Mouse (Mus musculus) heart, adult 9 months (tissue): ENCODE measurements around the gene Kcnip4.

Experiments
- DNase-seq, 2 experiments: peaks; one replicate each; pipeline ENCODE4 v3.0.0; 2022; ENCODE audit warnings: low spot score in 2 of 2

Kcnip4 gene

DNA sequence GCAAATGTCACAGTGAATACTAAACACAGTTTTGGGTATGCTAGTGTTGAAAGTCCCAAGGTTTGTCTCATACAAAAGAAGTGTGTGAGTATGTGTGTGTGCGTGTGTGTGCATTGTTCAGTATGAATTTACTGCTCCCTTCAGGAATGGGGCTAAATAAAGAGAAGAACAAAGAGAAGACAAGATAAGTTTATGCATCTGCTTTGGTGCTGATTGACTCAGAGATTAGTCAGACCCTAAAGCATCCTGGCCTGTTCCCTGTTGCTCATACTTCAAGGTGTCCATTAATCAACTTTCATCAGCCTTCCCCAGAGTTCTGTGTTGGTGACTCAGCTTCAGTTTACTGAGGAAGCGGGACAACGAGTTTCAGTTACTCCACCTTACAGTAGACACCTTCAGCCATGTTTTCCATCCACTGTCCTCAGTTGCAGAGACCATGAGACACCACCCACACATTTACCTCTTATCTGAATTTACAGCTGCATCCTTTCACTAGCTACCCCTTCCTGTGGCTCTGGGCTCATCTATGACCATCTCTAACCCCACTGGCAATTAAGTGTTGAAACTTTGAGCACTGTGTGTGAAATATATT, 960.6 kb downstream of the Kcnip4 start:
- DNase-seq, result no peak

DNA sequence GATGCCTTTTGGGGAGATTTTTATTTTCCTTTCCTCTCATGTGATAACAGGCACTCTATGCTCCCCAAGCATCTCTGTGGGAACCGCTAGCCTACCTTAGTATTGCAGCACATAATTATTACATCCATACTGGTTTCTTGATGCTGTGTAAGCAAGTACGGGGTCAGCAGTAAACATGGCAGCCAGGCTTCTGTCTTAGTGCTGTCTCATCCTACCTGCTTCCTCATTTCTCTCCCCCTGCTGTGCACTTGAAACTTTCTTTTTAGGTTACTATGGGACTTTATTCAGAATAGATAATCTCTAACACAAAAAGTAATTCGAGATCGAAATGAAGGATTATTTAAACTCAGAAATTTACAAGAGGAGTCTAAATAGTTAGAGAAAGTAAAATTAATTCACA, 973.0 kb downstream of the Kcnip4 start:
- DNase-seq, result no peak

DNA sequence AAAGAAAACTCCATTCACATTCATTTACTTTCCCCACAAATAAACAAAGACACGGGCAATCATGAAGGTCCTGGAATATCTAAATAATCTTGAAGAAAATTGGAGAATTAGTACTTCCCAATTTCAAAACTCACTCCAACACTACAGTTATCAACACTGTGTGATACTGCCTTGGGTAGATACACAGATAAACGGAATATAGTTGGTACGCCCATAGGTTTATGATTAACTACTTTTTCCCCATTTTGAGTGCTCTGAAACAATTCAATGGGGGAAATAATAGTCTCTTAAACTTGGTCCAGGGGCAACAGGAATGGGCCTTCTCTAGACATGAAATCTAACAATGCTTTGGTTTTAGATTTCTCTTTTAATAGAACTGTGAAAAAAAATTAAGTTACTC, 978.9 kb downstream of the Kcnip4 start:
- no peak for DNase-seq

DNA sequence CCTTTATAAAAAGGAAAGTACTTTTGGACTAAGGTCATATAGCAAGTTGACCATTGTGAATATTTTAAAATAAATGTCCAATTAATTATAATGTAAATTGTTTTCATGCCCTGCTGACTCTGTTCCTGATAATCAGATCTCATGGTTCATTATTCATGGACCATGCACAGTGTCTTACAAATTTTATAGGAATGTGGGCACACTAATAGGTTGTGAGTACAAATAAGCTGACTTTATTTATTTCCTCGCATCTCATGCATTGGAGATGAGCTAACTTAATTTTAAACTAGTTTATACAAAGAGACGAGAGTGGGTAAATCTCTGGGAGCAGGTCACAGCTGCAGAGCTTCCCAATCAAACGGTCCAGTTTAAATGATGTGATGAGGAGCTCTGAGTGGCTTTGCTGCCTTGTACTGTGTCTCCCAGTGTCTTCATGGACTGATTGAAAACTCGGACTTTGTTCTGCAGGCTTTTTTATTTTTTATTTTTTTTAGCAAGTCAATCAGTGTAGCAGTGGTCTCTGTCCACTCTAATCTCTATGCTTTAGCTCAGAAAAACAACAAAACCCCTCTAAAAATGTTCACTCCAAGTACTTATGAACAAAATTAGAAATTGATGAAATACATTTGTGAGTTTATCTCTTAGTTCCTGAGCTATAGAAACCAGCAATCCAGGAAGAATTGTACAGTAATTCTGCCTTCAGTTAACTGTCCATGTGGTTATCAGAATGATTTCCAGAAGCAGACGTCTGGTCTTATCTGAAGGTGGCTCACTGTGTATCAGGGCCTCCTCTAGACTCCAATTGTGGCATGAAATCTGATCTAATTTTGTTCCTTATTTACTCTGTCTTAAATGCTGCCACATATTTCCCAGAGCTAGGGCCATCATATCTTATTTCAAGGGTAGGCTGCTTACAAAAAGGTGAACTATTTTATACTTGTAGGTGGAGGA, 979.6 kb downstream of the Kcnip4 start:
- no peak for DNase-seq

DNA sequence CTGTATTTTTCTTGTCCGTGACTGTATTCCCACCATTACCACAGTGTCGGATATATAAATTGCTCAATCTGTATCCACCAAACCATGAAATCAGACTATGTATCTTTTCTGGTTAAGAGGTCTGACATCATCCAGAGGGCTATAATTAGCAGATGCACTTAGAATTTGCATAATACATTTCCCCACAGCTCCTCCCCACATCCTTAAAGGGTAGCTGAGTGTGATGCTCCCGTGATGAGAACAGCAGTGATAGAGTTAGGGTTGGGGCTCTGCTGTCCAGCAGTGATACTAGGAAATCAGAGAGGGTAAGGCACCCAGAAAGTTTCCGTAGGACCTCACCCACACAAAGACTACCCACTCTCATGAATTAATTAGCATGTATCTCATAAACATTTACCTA, 1006.7 kb downstream of the Kcnip4 start:
- DNase-seq, result no peak

DNA sequence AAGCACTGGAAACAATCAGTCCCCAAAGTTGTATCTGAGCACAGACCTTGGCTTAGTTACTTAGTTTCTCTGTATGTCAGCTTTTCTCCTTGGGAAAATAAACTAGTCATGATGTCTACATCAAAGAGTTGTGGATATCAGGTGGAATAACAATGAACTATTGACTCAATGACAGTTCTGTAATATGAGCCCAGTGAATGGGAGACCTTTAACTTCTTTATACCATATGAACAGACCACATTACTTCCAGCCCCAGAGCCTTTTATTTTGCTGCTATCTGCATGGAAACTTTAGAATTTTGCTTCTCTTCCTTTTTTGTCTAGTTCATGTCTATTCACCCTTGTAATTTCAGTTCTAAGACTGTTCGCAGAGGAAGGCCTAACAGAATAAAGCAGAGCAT, 1011.4 kb downstream of the Kcnip4 start:
- DNase-seq, result no peak

DNA sequence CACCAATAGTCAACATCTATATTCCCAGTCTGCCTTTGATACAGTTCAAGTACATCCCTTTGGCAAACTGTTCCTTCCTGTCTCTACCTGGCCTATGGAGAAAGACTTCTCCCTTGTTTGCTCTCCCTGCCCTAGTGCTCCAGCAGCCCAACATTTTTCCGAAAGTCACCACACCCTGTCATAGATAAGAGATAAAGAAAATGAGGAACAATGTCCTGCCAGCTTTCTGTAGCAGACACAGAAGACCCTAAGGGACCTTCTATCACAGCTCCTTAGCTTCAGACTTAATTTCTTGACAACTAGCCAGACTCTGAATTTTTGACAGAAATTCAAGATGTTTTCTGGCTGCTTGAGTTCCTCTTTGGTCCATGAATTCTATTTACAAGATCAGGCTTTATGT, 1013.4 kb downstream of the Kcnip4 start:
- peak in 1 of 2 experiments; percentile 0 for DNase-seq

DNA sequence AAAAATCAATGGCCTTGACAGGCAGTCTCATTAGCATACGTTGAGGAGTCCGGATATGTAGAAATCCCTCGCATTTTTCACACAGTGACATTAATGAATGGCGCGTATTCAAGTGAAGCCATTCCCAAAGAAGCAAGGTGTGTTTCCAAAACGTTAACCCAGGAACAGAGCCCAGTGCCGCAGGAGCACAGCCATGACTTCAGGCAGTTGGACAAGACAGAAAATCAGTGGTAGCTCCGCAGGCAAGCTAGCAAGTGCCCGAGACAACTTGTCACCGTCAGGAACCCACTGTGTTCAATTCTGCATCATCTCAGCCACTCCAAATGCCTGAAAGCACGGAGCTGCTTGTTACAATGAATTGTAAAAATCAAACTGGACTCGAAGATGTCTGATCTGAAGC, 1014.5 kb downstream of the Kcnip4 start:
- no peak for DNase-seq

DNA sequence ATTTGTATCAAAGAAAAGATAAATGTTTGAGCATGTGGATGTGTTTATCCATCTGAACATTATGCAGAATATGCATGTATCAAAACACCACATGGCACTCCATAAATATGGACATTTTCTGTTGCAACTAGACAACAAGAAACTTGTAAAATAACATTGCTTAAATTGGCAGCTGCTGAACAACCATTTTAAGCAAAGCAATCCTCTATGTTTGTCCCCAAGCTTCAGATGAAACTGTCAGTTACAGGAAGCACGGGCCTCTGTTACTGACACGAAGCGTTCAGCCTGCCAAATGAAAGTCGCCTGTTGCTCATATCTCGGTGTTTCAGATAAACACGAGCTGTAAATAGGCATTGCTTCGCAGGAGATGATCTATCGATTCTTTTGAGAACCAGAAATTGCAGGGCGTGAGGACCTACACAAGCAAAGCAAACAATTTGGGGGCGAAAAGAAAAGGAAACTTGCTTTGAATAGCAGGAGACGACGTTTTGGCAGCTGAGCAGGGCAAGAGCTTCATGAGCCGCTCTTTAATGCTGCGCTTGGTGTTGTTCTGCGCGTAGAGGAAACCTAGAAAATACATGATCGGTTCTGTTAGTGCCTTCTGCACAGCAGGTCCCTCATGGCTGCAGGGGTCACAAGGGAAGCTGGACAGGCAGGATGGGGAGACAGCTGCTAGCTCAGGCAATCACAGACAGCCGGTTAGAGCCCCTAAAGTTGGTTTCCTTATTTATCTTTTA, 1015.3 kb downstream of the Kcnip4 start:
- DNase-seq, result peak in 1 of 2 experiments; percentile 1

DNA sequence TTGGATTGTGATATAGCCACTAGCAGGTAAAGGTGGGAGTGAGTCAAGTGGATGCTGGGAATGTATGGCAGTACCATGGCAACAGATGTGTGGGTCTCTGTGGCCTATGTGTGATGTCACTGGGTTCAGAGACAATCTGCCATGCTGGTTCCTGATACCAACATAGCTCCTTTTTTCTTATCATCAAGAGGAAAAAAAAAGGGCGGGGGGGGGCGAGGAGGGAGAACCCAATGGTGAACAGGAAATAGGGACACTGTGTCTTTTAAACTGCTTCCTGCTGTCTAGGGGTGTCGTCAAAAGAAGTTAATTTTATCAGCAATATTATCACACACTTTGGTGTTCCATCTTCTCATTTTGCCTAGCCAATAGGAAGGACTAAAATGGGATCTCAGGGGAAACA, 1021.6 kb downstream of the Kcnip4 start:
- DNase-seq, result no peak

DNA sequence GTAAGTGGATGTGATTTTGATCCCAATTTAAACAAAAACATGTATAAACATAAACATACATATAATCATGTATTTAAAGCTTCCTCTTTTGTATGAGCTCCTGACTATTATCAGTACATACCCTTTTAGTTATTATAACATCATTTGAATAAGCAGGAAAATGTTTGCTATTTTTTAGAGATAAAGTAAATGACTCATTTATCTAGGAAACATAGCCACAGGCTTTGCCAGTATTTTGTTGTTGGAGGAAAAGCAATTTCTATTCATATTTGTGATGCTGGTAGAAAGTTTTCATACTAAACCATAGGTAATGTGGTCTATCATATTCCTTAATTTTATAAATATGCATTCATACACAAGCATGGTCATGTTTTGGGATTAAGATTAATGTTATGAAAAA, 1022.3 kb downstream of the Kcnip4 start:
- no peak for DNase-seq

DNA sequence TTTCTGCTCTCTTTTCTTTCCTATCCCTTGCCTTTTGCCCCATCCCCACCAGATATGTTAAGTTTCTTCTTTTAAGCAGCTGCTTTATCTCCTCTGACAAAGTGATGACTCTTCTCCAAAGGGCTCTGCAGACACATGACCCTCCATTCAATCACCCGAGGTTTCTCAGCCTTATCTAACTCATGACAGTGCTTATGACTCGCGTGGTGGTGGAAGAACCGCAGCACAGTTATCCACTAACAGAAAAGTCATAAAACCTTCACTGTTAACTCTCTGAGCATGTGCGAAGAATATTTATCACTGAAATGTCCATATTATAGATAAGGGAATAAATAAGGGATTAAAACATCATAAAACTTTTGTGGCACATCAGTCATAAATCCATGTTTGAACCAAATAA, 1024.5 kb downstream of the Kcnip4 start:
- no peak for DNase-seq

DNA sequence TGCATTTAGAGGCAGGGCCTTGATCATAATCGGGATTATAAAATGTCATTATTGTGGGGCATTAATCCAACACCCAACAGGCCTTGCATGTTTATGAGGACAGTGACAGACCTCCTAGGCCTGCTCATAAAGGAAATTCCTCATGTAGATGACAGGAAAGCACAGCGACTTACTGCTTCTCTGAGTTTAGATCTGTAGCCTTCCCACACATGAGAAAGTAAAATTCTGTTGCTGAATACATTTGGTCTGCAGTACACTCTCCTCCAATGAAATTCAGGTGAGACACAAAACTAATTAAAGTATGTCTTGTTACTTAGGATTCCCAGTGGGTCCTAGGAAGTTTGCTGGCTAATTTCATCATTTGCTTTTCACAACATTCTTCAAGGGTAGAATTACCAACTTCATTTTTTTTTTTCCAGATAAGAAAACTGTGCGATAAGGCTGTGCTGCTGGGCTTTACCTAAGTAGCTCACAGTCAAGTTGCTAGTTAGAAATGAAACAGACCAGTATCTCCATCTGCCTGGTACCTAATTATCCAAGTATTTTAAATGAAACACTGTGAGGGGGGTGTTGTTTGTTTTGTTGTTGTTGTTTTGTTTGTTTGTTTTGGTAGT, 1033.7 kb downstream of the Kcnip4 start:
- DNase-seq, result no peak

DNA sequence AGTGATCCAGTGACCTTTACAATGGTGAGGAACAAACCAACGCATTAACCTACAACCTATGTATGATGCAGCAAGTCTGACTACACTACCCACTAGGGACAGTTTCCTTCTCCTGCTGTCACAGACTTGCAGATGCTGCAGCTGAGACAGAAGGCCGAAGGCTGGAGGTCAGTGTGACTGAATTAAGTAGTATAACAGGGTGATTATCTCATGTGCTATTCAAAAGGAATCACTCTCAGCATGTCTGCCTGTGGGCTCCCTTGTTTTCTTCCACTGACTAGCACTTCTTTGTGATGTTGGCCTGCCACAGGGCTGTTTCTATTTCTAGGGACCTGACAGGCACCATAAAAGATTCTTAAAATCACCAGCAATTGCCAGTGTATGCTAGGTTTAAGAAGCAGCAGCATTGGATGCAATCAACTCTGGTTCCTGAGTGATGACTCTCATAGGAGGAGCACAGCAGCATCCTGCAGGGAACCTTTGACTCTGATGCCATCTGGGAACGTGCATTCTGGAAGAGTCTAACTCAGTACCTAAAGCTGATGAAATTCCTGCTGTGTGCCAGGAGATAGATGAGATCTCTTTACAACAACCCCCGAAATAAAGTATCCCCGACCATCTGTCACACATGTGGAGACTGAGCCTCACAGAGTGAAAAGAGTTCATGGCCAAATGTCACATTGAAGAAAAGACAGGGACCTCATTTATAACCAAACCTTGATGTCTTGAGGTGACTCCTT, 1035.0 kb downstream of the Kcnip4 start:
- DNase-seq, result no peak

DNA sequence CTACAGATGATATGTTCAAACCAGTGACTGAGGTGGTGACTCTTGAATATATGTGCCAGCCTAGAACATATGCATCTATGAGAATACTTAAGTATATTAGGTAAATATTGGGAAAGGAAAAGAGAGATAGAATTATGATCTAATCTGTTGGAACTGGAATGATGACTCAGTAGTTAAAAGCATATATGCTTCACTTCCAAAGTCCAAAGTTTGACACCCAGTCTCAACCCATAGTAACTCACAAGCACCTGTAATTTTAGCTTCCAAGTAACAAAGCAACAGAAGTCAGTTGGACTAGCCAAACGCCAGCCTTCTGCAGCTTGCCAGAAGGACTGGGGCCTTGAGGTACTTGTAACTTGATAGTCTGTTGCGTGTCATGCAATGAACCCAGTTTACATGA, 1041.6 kb downstream of the Kcnip4 start:
- no peak for DNase-seq

DNA sequence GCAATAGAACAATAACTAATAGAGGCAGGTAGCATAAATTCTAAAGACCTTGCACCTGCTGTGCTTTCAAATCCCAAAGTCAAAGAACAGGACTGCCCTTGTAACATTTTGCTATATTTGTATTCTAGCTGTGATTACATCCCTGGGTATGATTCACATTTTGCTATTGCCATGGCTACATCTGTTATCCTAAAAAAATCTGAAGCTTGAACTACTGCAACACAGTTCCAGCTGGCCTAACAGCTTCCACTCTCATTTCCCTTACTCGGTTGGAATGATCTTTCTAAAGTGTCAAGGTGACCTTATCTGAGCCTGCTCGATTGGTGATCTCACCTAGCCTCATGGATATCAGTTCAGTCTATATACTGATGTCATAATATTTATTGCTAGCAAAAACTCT, 1064.5 kb downstream of the Kcnip4 start:
- no peak for DNase-seq

DNA sequence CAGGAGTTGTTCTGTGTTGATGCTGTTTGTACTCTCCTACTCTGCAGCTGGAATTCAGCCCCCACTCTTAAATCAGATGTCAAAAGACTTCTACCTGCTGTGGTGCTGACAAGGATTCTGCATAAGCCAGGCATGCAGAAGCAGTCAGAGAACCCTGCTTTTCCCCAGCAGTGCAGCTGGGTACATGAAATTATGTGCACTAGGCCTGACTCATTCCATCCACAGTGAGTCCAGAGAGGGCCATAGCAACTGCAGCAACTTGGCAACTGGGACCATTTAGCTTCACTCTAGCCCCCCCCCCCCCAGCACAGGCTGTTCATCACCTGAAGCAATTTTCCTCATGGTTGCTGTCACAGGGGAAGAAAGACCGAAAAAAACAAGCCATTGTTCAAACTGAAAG, 1075.8 kb downstream of the Kcnip4 start:
- DNase-seq, result no peak

DNA sequence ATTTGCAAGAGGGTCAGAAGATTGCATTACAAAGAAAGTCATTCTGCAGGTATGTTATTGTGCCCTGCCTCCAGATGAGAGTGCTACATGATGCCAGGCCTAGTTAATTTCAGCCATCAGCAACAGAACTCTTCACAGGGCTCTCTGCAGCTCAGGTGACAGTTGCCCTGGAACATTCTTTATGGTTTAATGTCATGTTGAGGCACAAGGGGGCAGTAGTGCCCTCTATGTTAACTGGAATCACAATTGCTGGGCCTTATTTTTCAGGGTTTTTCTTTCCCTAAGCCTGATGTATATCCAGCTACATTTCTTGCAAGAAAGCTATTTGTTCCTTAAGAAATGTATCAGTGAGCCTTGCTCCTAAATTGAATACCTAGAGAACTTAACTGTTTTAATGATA, 1094.2 kb downstream of the Kcnip4 start:
- DNase-seq, result no peak

DNA sequence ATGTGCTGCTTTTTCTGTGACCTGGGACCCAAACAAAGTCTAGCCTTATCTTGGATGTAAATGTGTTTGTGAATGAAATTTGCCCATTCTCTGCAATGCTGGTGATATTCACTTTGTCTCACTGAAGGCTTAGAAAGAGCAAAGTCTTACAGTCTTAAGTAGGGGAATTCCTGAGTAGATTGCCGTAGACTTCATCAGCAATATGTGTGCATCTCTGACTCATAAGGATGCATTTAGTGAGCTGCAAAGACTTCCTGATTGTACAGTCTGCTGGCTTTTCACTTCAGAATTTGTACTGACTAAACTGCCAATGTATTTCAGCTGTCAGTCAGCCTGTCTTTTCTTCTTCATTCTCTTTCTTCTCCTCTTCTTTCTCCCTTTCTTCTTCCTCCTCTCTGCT, 1102.8 kb downstream of the Kcnip4 start:
- DNase-seq, result no peak

DNA sequence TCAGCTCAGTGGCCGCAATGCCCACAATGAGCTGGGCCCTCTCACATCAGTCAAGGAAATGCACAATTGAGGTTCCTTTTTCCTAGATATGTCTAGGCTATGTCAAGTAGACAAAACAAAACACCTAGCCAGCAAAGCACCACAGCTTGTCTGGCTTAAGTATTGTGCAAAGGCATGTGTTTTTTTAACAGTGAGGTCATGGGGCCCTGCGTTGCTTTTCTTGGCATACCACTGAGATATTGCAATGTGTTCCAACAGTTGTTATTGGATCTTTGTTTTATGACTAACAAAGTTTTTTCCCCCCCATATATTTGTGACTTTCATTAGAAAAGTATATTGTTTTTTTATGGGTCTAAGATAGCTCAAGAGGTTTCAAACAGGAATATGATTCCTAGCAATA, 1105.0 kb downstream of the Kcnip4 start:
- no peak for DNase-seq

DNA sequence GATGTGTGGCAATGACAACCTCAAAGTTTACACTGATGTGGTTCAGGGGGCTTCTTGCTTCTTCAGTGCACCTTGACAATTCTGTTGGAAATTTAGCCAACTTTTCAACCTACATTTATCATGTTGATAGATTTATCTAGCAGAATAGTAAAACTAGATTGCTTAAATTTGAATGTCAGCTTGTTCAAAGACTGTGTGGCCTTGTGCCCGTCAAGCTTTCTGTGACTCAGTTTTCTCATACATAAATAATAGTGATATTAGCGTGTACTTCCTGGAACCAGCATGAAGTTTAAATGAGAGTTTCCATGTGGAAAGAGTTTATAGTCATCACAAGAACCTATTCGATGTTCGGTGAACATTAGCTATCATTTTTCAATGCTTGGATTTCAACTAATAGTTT, 1112.4 kb downstream of the Kcnip4 start:
- DNase-seq, result no peak

DNA sequence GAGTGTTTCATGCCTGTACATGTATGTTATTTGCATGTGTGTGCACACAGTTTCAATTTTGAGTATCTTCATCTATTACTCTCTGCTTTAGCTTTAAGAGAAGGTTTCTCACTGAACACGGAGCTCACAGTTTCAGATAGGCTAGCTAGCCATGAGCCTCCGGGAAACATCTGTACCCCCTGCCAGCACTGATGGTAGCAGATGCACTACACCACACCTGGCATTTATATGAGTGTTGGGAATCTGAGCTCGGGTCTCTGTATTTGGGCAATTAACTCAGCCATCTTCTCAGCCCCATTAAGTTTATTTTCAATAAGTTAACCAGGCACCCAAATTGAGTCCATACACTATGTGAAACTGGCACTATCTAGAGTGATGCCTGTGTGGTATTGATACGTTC, 1113.2 kb downstream of the Kcnip4 start:
- no peak for DNase-seq
